16 mouse cellular contexts compared by ENCODE assay signal in genomic region chr9:68022311-68023043, GRCm38 (mm10).
DNase-seq lines count a peak whose midpoint lies in the region; ATAC-seq and TF ChIP-seq lines count a peak whose summit lies in the region.
"Had no signal": no experiment of that assay in that cellular context is flagged by ENCODE, and none has a peak within 500 bp of the region (broad histone marks: within the 10 kb centered on the region; RNA-seq: fewer than 3 reads in every experiment).

No protein-coding gene starts in this region.

- no peak for TF ChIP-seq CTCF in liver, adult 2 months (IDR thresholded peaks at IDR 0.05; ENCODE audit: low read depth, low read length)

- no peaks in the 10 kb centered on the region; the same call in 1 of the 2 replicates for H3K27me3 ChIP-seq in liver, adult 2 months (ENCODE audit: control insufficient read depth, insufficient read depth, low read length)
- H3K27me3 ChIP-seq: intestine, embryonic 15.5 days had no signal

- H3K4me1 ChIP-seq in liver, adult 2 months (ENCODE audit: control insufficient read depth, insufficient read depth, low read length), result no peaks in the 10 kb centered on the region
- H3K4me1 ChIP-seq: hindbrain, embryonic 13.5 days; intestine, embryonic 15.5 days had no signal

- no peaks in the 10 kb centered on the region for H3K79me2 ChIP-seq in liver, adult 2 months (ENCODE audit: control insufficient read depth, insufficient read depth, low read length)

- H3K9ac ChIP-seq in liver, adult 2 months (ENCODE audit: low read depth, low read length), result no peak overlapping the region
- H3K9ac ChIP-seq: heart, embryonic 13.5 days; hindbrain, embryonic 13.5 days; intestine, embryonic 15.5 days; limb, embryonic 13.5 days had no signal

- H3K27ac ChIP-seq in liver, adult 2 months (replicated peaks; ENCODE audit: insufficient read depth, low read depth, low read length), result no peak overlapping the region
- H3K27ac ChIP-seq: heart, embryonic 13.5 days; hindbrain, embryonic 13.5 days; intestine, embryonic 15.5 days; layer of hippocampus, adult 2 months; limb, embryonic 13.5 days; macrophage had no signal

- no peaks in the 10 kb centered on the region for H3K36me3 ChIP-seq in liver, adult 2 months (ENCODE audit: control insufficient read depth, insufficient read depth, low read length)
- H3K36me3 ChIP-seq: heart, embryonic 13.5 days; hindbrain, embryonic 13.5 days; intestine, embryonic 15.5 days; limb, embryonic 13.5 days had no signal

- no peak for TF ChIP-seq POLR2A in liver, adult 2 months (IDR thresholded peaks at IDR 0.05; ENCODE audit: extremely low read depth, insufficient read depth, low read length)

- 76% methylated on average over 9 of the region's 9 CpGs for WGBS in liver, adult 2 months

- intact Hi-C loops in gastrocnemius, postnatal 14 days (cut with DNase I; ENCODE audit: low total_unique reads), result no loop called here
- intact Hi-C loops in heart, postnatal 10 days (cut with DNase I), result no loop called here

- H3K4me3 ChIP-seq in liver, adult 2 months (ENCODE audit: insufficient read depth, low read depth, low read length), result no peak overlapping the region
- H3K4me3 ChIP-seq: erythroblast, embryonic 14.5 days; heart, embryonic 13.5 days; hindbrain, embryonic 13.5 days; intestine, embryonic 15.5 days; layer of hippocampus, adult 2 months; limb, embryonic 13.5 days had no signal

- no peak for ATAC-seq in granulocyte monocyte progenitor cell, adult 5-6 weeks (replicated peaks; ENCODE audit: poor library complexity, severe bottlenecking)
- ATAC-seq: intestine, embryonic 15.5 days had no signal

- peak; percentile 38 for DNase-seq in gastrocnemius, postnatal 14 days
- DNase-seq in gastrocnemius, postnatal 10 days, result no peak
- DNase-seq in liver, adult 2 months (ENCODE audit: extremely low read depth, low read depth, low spot score), result peak; percentile 10
- DNase-seq in liver, result no peak
- DNase-seq in heart, postnatal 10 days, result peak; percentile 56 to 64
- DNase-seq in lung, postnatal 10 days, result peak; percentile 54
- no peak for DNase-seq in adrenal gland, adult (ENCODE audit: inconsistent age in 2 of 2, low spot score in 1 of 2)
- DNase-seq: cerebellum, postnatal 14 days had no signal

Comparison
In these comparisons a context has a peak if more than half of its experiments do, and no peak if none do; other contexts are left out.
1. DNase-seq: peak in gastrocnemius, postnatal 14 days (single experiment), liver, adult 2 months (single experiment), heart, postnatal 10 days (2 of 2) and lung, postnatal 10 days (single experiment); none in gastrocnemius, postnatal 10 days (single experiment), liver (single experiment) and adrenal gland, adult (0 of 2).